Mouse (Mus musculus): ENCODE measurements around the gene Pml.

Pml gene

GRCm38 (mm10) chr9:58202676-58203453 is 46.7 kb downstream of the Pml start:
- DNase-seq (ENCODE audit: low spot score in 2 of 2), result no peak

GRCm38 (mm10) chr9:58201861-58202549 is 47.6 kb downstream of the Pml start:
- no peak for DNase-seq (ENCODE audit: low spot score in 2 of 2)

GRCm38 (mm10) chr9:58201091-58201842 is 48.3 kb downstream of the Pml start:
- DNase-seq (ENCODE audit: low spot score in 2 of 2), result no peak

GRCm38 (mm10) chr9:58200270-58201090 is 49.1 kb downstream of the Pml start:
- no peak for DNase-seq (ENCODE audit: low spot score in 2 of 2)

GRCm38 (mm10) chr9:58199381-58200269 is 50.0 kb downstream of the Pml start:
- DNase-seq (ENCODE audit: low spot score in 2 of 2), result no peak

- peak in 1 of 2 experiments; percentile 42 for DNase-seq (ENCODE audit: low spot score in 2 of 2)
Observed at GRCm38 (mm10) chr9:58198801-58199371, 50.7 kb downstream of the Pml start.

- peak in 1 of 2 experiments; percentile 31 for DNase-seq (ENCODE audit: low spot score in 2 of 2)
Observed at GRCm38 (mm10) chr9:58197781-58198701, 51.5 kb downstream of the Pml start.

GRCm38 (mm10) chr9:58196610-58197567 is 52.7 kb downstream of the Pml start:
- DNase-seq (ENCODE audit: low spot score in 2 of 2), result no peak

- no peak for DNase-seq (ENCODE audit: low spot score in 2 of 2)
Observed at GRCm38 (mm10) chr9:58196141-58196540, 53.4 kb downstream of the Pml start.

- no peak for DNase-seq (ENCODE audit: low spot score in 2 of 2)
Observed at GRCm38 (mm10) chr9:58195671-58196070, 53.9 kb downstream of the Pml start.

- no peak for DNase-seq (ENCODE audit: low spot score in 2 of 2)
Observed at GRCm38 (mm10) chr9:58194222-58194621, 55.4 kb downstream of the Pml start.

GRCm38 (mm10) chr9:58184456-58184855 is 65.1 kb downstream of the Pml start:
- DNase-seq (ENCODE audit: low spot score in 2 of 2), result no peak

GRCm38 (mm10) chr9:58179390-58179789 is 70.2 kb downstream of the Pml start:
- DNase-seq (ENCODE audit: low spot score in 2 of 2), result no peak

GRCm38 (mm10) chr9:58177165-58177564 is 72.4 kb downstream of the Pml start:
- no peak for DNase-seq (ENCODE audit: low spot score in 2 of 2)

GRCm38 (mm10) chr9:58175745-58176487 is 73.7 kb downstream of the Pml start:
- DNase-seq (ENCODE audit: low spot score in 2 of 2), result no peak

GRCm38 (mm10) chr9:58174818-58175251 is 74.8 kb downstream of the Pml start:
- DNase-seq (ENCODE audit: low spot score in 2 of 2), result no peak

- DNase-seq (ENCODE audit: low spot score in 2 of 2), result no peak
Observed at GRCm38 (mm10) chr9:58172863-58173262, 76.7 kb downstream of the Pml start.

Measured in thymus, postnatal 10 days (tissue).